Mouse (Mus musculus) intestine, postnatal 0 days (tissue): ENCODE results near the gene Iqcd. TPM values are rescaled to one million over a fixed set of nuclear protein-coding genes. Genes with fewer than 3 reads are reported as not detected.

Experiments used
- ATAC-seq: fragments of 200-750 bp; cut with Nextera tagmentation; 2 replicates; pipeline ENCODE4 v1.8.0; 2017; ENCODE audit warnings: mild to moderate bottlenecking, moderate TSS enrichment, moderate library complexity
- H3K27ac ChIP-seq: fragments of 300-500 bp; sonication (generic); 2 replicates; pipeline ENCODE4 v1.5.1; 2014; ENCODE audit warnings: mild to moderate bottlenecking, low read depth, low read length, moderate library complexity
- H3K27me3 ChIP-seq: fragments of 300-500 bp; sonication (generic); replicated peaks from 2 replicates; pipeline ENCODE4 v1.6.1; 2014; ENCODE audit warnings: low read length, mixed read lengths; ENCODE audit not compliant: control insufficient read depth, insufficient read depth
- H3K36me3 ChIP-seq: fragments of 300-500 bp; sonication (generic); 2 replicates; pipeline ENCODE4 v1.6.1; 2014; ENCODE audit warnings: mild to moderate bottlenecking, moderate library complexity; ENCODE audit not compliant: control insufficient read depth, insufficient read depth
- H3K4me1 ChIP-seq: fragments of 300-500 bp; sonication (generic); replicated peaks from 2 replicates; pipeline ENCODE4 v1.6.1; 2014; ENCODE audit warnings: antibody characterized with exemption, low read length, mixed read lengths; ENCODE audit not compliant: control insufficient read depth, insufficient read depth
- H3K4me2 ChIP-seq: fragments of 300-500 bp; sonication (generic); replicated peaks from 2 replicates; pipeline ENCODE4 v1.6.1; 2014; ENCODE audit warnings: low read depth, mild to moderate bottlenecking, moderate library complexity
- H3K4me3 ChIP-seq: fragments of 300-500 bp; sonication (generic); 2 replicates; pipeline ENCODE4 v1.5.1; 2014; ENCODE audit warnings: low read depth, low read length
- H3K9ac ChIP-seq: fragments of 300-500 bp; sonication (generic); 2 replicates; pipeline ENCODE4 v1.6.1; 2014; ENCODE audit warnings: mild to moderate bottlenecking, low read depth, low read length
- H3K9me3 ChIP-seq: fragments of 300-500 bp; sonication (generic); 2 replicates; pipeline ENCODE4 v1.6.1; 2016; ENCODE audit warnings: mixed run types; ENCODE audit not compliant: control insufficient read depth
- CTCF ChIP-seq: sonication (generic); IDR thresholded peaks from 2 replicates; pipeline ENCODE4 v1.5.1; 2016; ENCODE audit warnings: low read depth, mild to moderate bottlenecking, control low read depth, antibody characterized with exemption, moderate library complexity
- WGBS: fragments of 180-500 bp; shearing (Covaris S2); extraction: QIAGEN DNeasy Blood & Tissue Kit; methylation state at CpG from one replicate; pipeline ENCODE4 v1.1.7; 2014; 5-methylcytosine and 5-hydroxymethylcytosine counted together
- polyA plus RNA-seq: library from polyadenylated mRNA; unstranded; fragments of >200 nt; fragmentation: Nextera tagmentation; extraction: Ambion mirVana; gene quantifications from 2 replicates; pipeline ENCODE4 v1.2.1, GENCODE M21; 2015

Gene Iqcd
- polyA plus RNA-seq, 1 experiment from 2014 or later: 0.47 TPM

DNA sequence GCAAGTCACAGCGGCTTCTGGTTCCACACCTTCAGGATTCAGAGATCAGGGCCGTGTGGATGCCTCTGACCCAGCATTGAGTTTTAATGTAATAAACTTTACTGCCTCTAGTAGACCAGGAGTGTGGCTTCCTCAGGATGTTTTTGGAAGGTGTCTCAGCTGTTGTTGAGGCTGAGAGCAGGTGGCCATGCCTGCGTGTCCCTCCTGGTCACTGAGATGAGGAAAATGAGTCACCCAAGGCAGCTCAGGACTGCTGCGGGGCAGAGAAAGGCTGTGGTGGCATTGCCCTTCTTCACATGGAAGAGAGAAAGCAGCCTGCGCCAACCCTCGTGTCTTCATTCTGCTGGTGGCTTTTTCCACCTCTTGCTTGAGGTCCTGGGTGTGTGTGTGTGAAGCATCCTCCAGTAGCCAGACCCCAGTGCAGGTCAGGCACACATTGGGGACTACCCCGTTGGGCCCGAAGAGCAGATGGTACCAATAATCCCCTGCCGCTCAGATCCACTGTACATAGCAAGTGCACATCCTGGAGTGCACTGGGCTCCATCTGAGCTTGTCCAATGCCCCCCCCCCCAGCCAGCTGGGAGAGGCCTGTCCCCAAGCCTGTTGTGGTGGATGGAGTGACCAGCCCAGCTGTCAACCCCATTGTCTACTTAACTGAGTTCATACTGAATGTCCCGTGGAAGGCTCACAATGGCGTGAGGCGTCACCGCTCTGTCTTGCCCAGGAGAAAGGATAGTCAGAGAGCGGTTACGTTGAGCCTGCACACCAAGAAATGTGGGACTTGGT is 38.9 kb downstream of the Iqcd start:
- peaks cover 3% of the 10 kb centered on the region; the same call in 1 of the 2 replicates for H3K9me3 ChIP-seq
- 88% methylated on average over 15 of the region's 15 CpGs for WGBS
- H3K4me2 ChIP-seq: no peak overlapping the region
- H3K36me3 ChIP-seq: peaks cover 50% of the 10 kb centered on the region
- TF ChIP-seq CTCF: no peak
- ATAC-seq: no peak
- H3K27ac ChIP-seq: no peak overlapping the region
- H3K4me3 ChIP-seq: no peak overlapping the region
- H3K9ac ChIP-seq: no peak overlapping the region
- no peaks in the 10 kb centered on the region for H3K4me1 ChIP-seq
- peaks cover 5% of the 10 kb centered on the region; the same call in 1 of the 2 replicates for H3K27me3 ChIP-seq

DNA sequence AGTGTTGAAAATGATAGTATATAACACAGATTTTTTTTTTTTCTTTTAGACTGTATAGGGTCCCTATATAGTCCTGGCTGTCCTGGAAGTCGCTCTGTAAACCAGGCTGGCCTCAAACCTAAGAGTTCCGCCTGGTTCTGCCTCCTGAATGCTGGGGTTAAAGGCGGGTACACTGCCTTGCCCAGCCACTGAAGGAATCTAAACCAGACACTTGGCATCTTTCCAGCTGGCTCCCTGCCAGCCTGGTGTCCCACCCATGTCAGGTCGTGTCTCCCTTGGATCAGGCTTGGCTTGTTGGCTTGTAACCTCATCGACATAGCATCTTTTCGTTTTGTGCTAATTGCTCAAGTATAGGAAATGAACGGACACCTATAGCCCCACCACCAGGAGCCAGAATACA is 39.8 kb downstream of the Iqcd start:
- no peaks in the 10 kb centered on the region for H3K4me1 ChIP-seq
- no peak overlapping the region for H3K4me3 ChIP-seq
- 33% methylated on average over 7 of the region's 7 CpGs for WGBS
- peaks cover 5% of the 10 kb centered on the region; the same call in 1 of the 2 replicates for H3K27me3 ChIP-seq
- peaks cover 3% of the 10 kb centered on the region; the same call in 1 of the 2 replicates for H3K9me3 ChIP-seq
- peaks cover 42% of the 10 kb centered on the region for H3K36me3 ChIP-seq
- TF ChIP-seq CTCF: no peak; the same call in 1 of the 2 replicates
- peak; percentile 31; the same call in 1 of the 2 replicates for ATAC-seq
- no peak overlapping the region for H3K4me2 ChIP-seq
- no peak overlapping the region for H3K9ac ChIP-seq
- no peak overlapping the region for H3K27ac ChIP-seq

DNA sequence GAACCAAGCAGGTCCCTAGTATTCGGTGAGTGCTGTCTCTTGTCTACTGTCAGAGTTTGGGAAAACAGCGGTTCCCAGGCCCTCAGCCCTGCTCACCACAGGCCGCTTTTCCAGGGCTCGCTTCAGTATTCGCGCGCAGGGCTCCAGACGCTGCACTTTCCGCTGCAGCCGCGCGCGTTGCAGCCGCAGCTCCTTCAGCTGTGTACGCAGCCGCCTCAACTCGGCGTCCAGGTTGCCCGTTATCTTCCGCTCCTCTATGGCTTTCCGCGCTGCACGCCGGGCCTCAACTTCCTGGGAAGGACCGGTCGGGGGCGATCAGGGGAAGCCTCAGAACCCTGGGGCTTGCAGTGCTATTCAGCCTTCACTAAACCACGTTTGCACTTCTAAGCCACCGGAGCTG is 42.3 kb downstream of the Iqcd start:
- Histone ChIP-seq H3K27ac (no peak overlapping the region), H3K4me2 (peak overlapping the region; percentile 32; the same call in 1 of the 2 replicates), H3K4me3 (peak overlapping the region; percentile 5; the same call in 1 of the 2 replicates), H3K36me3 (peaks cover 17% of the 10 kb centered on the region), H3K9me3 (peaks cover 3% of the 10 kb centered on the region; the same call in 1 of the 2 replicates), H3K27me3 (peaks cover 5% of the 10 kb centered on the region; the same call in 1 of the 2 replicates), H3K9ac (peak overlapping the region; percentile 17; the same call in 1 of the 2 replicates), H3K4me1 (no peaks in the 10 kb centered on the region)
- WGBS: 8% methylated on average over 29 of the region's 29 CpGs
- TF ChIP-seq CTCF: no peak
- ATAC-seq: no peak

DNA sequence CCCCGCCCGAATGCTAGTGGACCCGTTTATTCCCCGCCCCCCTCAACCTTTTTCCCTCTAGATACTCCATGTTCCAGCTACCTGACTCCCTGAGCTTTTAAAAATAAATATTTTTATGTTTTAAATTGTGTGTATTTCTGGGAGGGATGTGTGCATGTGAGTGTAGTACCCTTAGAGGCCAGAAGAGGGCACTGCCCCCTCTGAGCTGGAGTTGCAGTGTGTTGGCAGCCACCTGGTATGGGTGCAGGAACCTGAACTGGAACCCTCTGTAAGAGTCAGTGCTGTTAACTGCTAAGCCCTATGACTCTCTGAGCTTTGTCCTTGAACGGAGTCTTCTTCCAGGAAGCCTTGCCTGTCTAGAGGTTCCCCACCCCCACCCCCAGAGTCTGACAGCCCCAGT is 43.1 kb downstream of the Iqcd start:
- Histone ChIP-seq H3K27me3 (peaks cover 5% of the 10 kb centered on the region; the same call in 1 of the 2 replicates), H3K27ac (no peak overlapping the region), H3K4me1 (no peaks in the 10 kb centered on the region), H3K36me3 (peaks cover 15% of the 10 kb centered on the region), H3K9me3 (peaks cover 3% of the 10 kb centered on the region; the same call in 1 of the 2 replicates), H3K4me3 (no peak overlapping the region), H3K4me2 (no peak overlapping the region), H3K9ac (no peak overlapping the region)
- WGBS: 84% methylated on average over 5 of the region's 5 CpGs
- peak; percentile 27; the same call in 1 of the 2 replicates for TF ChIP-seq CTCF
- no peak for ATAC-seq

DNA sequence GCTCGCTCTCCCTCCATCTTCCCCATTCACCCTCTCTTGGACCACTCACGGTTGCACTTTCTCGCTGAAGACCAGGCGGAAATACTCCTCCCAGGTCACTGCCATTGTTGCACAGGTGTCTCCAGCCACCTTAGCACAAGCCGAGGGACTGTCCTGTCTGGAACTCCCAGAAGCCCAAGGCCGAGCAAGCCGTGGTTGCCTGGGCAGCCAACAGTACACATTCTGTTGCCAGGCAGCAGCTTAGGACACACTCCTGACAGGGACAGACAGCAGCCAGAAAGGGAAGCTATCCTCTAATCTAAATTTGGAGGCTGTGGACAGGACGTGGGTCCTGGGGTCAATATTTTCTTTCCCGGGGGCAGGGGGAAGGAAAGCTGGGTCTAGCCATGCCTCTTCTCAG is 45.3 kb downstream of the Iqcd start, which contains the start of gene Cfap73:
Gene Cfap73, minus strand, starts transcription at position 105 of the 400 bp plus-strand sequence.
- Histone ChIP-seq H3K4me2 (no peak within 1 kb of the TSS), H3K9ac (no peak within 1 kb of the TSS), H3K36me3 (no peaks in the 10 kb centered on the region), H3K9me3 (peaks cover 3% of the 10 kb centered on the region; the same call in 1 of the 2 replicates), H3K27ac (no peak within 1 kb of the TSS), H3K4me3 (no peak within 1 kb of the TSS), H3K4me1 (no peaks in the 10 kb centered on the region), H3K27me3 (peaks cover 5% of the 10 kb centered on the region; the same call in 1 of the 2 replicates)
- 40% methylated on average over 9 of the region's 9 CpGs for WGBS
- no peak for TF ChIP-seq CTCF
- ATAC-seq: no peak

DNA sequence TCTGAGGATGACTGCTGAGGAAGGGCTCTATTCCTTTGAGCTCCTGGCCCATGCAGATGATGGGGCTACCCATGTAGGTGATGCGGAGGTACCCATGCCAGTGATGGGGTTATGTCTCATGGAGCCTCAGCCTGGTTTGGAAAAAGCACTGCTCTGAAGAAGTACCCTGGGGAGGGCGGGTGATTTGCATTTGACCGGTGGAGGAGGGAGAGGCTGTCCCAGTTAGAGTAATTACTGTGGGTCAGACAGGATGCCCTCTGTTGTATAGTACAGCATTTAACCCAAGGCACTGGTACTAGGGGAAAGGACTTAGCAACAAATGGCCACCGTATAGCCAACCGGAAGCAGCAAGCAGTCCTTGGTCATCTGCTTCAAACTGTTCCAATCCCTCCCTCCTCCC is 46.0 kb downstream of the Iqcd start:
- H3K9me3 ChIP-seq: peaks cover 3% of the 10 kb centered on the region; the same call in 1 of the 2 replicates
- 46% methylated on average over 5 of the region's 5 CpGs for WGBS
- H3K27me3 ChIP-seq: peaks cover 5% of the 10 kb centered on the region; the same call in 1 of the 2 replicates
- no peak for ATAC-seq
- no peaks in the 10 kb centered on the region for H3K4me1 ChIP-seq
- H3K4me3 ChIP-seq: no peak overlapping the region
- H3K36me3 ChIP-seq: no peaks in the 10 kb centered on the region
- H3K9ac ChIP-seq: no peak overlapping the region
- no peak for TF ChIP-seq CTCF
- no peak overlapping the region for H3K27ac ChIP-seq
- no peak overlapping the region for H3K4me2 ChIP-seq
